Mouse (Mus musculus) liver, embryonic 14.5 days (tissue): ENCODE results near the gene Krtap5-5. TPM values are rescaled to one million over a fixed set of nuclear protein-coding genes. Genes with fewer than 3 reads are reported as not detected.

Experiments
- ATAC-seq: fragments of 200-750 bp; cut with Nextera tagmentation; 2 replicates; pipeline ENCODE4 v1.8.0; 2017; ENCODE audit warnings: moderate number of reproducible peaks, mild to moderate bottlenecking, moderate library complexity; ENCODE audit not compliant: insufficient read depth
- DNase-seq, 3 experiments: peaks; one replicate each; pipeline ENCODE4 v3.0.0-alpha.2; 2012 to 2013; ENCODE audit warnings: low read depth in 3 of 3, low spot score in 3 of 3
- H3K27ac ChIP-seq: fragments of 300-500 bp; sonication (generic); 2 replicates; pipeline ENCODE4 v1.5.1; 2014; ENCODE audit warnings: moderate library complexity, mild to moderate bottlenecking, control low read depth, inconsistent platforms
- H3K27me3 ChIP-seq: fragments of 300-500 bp; sonication (generic); 2 replicates; pipeline ENCODE4 v1.6.1; 2014; ENCODE audit warnings: mild to moderate bottlenecking, low read length, moderate library complexity; ENCODE audit not compliant: control insufficient read depth, insufficient read depth
- H3K36me3 ChIP-seq: fragments of 300-500 bp; sonication (generic); replicated peaks from 2 replicates; pipeline ENCODE4 v1.6.1; 2014; ENCODE audit warnings: low read depth; ENCODE audit not compliant: control insufficient read depth, insufficient read depth
- H3K4me1 ChIP-seq, 2 experiments: fragments of 200-500 bp in 1 of 2; fragments of 300-500 bp in 1 of 2; sonication (generic) in 1 of 2; replicated peaks; 2 replicates each; pipeline ENCODE4 v1.6.1; 2012 to 2014; ENCODE audit warnings: antibody characterized with exemption in 1 of 2, inconsistent platforms in 1 of 2, low read length in 1 of 2; ENCODE audit not compliant: control insufficient read depth in 2 of 2, insufficient read depth in 2 of 2
- H3K4me2 ChIP-seq: fragments of 300-500 bp; sonication (generic); 2 replicates; pipeline ENCODE4 v1.6.1; 2014; ENCODE audit warnings: low read depth, mild to moderate bottlenecking, control low read depth, moderate library complexity
- H3K4me3 ChIP-seq, 2 experiments: fragments of 200-500 bp in 1 of 2; fragments of 300-500 bp in 1 of 2; sonication (generic) in 1 of 2; 2 replicates each; pipeline ENCODE4 v1.5.1; 2012 to 2014; ENCODE audit warnings: low read depth in 2 of 2, low read length in 2 of 2, mild to moderate bottlenecking in 2 of 2, control low read depth in 1 of 2, inconsistent platforms in 1 of 2, moderate library complexity in 1 of 2; ENCODE audit not compliant: insufficient read depth in 1 of 2
- H3K9ac ChIP-seq: fragments of 300-500 bp; sonication (generic); replicated peaks from 2 replicates; pipeline ENCODE4 v1.6.1; 2014; ENCODE audit warnings: mild to moderate bottlenecking, control low read depth, moderate library complexity
- H3K9me3 ChIP-seq: fragments of 300-500 bp; sonication (generic); 2 replicates; pipeline ENCODE4 v1.6.1; 2016; ENCODE audit warnings: low read length, mixed read lengths; ENCODE audit not compliant: control insufficient read depth
- CTCF ChIP-seq: IDR thresholded peaks from 2 replicates; pipeline ENCODE4 v1.5.1; 2016; ENCODE audit warnings: antibody characterized with exemption, low read depth, control low read depth
- EP300 ChIP-seq: IDR thresholded peaks from 2 replicates; pipeline ENCODE4 v1.6.1; 2016; ENCODE audit warnings: antibody characterized with exemption, low read depth
- WGBS: fragments of 180-500 bp; shearing (Covaris S2); extraction: QIAGEN DNeasy Blood & Tissue Kit; methylation state at CpG from one replicate; pipeline ENCODE4 v1.1.7; 2014; ENCODE audit not compliant: insufficient replicate concordance; 5-methylcytosine and 5-hydroxymethylcytosine counted together
- polyA plus RNA-seq, 2 experiments: library from polyadenylated mRNA; depleted of rRNA in 1 of 2; stranded (reverse) in 1 of 2; unstranded in 1 of 2; fragments of >200 nt; fragmentation: Nextera tagmentation in 1 of 2; extraction: Ambion mirVana in 1 of 2; gene quantifications; 2 replicates each; pipeline versions ENCODE4 v1.2.1 to v1.2.3; 2012 to 2014

The Krtap5-5 gene
- polyA plus RNA-seq, 2 experiments = not detected

GRCm38 (mm10) chr7:142205488-142205887 is 24.3 kb downstream of the Krtap5-5 start:
- Histone ChIP-seq H3K9me3 (no peaks in the 10 kb centered on the region), H3K27ac (no peak overlapping the region), H3K4me1 (no peaks in the 10 kb centered on the region), H3K27me3 (no peaks in the 10 kb centered on the region), H3K36me3 (no peaks in the 10 kb centered on the region), H3K4me3 (no peak overlapping the region), H3K4me2 (no peak overlapping the region), H3K9ac (no peak overlapping the region)
- no peak for TF ChIP-seq CTCF
- TF ChIP-seq EP300 = no peak
- ATAC-seq = no peak
- no peak for DNase-seq

GRCm38 (mm10) chr7:142201064-142201463 is 28.7 kb downstream of the Krtap5-5 start, which contains the start of gene Krtap5-3:
Krtap5-3 (plus strand) TSS chr7:142201364.
- WGBS = 27% methylated on average over 1 of the region's 1 CpGs
- no peak for DNase-seq
- no peak for TF ChIP-seq EP300
- H3K27me3 ChIP-seq = no peaks in the 10 kb centered on the region
- H3K9me3 ChIP-seq = no peaks in the 10 kb centered on the region
- H3K36me3 ChIP-seq = no peaks in the 10 kb centered on the region
- no peak within 1 kb of the TSS for H3K27ac ChIP-seq
- H3K4me3 ChIP-seq = no peak within 1 kb of the TSS
- H3K4me1 ChIP-seq = no peaks in the 10 kb centered on the region
- no peak within 1 kb of the TSS for H3K4me2 ChIP-seq
- no peak within 1 kb of the TSS for H3K9ac ChIP-seq
- ATAC-seq = no peak

DNA sequence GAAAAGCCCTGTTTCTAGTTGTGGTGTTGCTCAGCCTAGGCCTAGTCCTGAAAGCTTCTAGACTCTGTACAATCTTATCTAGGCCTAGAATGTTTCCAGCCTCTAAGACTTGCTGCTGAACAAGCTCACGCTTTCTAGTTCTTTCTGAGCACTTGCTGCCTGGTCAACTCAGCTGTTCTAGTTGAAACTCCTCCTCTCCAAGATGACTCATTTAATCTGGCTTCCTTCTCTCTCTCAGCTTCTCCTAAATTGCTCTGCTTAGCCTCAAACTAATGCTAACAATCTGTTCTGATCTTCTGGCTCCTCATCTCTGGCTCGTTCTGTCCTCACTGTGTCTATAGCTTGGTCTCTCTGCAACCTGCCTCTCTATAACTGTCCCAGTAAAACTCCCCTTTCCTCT is 31.0 kb downstream of the Krtap5-5 start:
- Histone ChIP-seq H3K4me2 (no peak overlapping the region), H3K4me1 (no peaks in the 10 kb centered on the region), H3K36me3 (no peaks in the 10 kb centered on the region), H3K9ac (no peak overlapping the region), H3K4me3 (no peak overlapping the region), H3K9me3 (no peaks in the 10 kb centered on the region), H3K27ac (no peak overlapping the region), H3K27me3 (no peaks in the 10 kb centered on the region)
- ATAC-seq = no peak
- no peak for DNase-seq
- TF ChIP-seq CTCF (no peak), EP300 (no peak)
- 49% methylated on average over 2 of the region's 2 CpGs for WGBS

DNA sequence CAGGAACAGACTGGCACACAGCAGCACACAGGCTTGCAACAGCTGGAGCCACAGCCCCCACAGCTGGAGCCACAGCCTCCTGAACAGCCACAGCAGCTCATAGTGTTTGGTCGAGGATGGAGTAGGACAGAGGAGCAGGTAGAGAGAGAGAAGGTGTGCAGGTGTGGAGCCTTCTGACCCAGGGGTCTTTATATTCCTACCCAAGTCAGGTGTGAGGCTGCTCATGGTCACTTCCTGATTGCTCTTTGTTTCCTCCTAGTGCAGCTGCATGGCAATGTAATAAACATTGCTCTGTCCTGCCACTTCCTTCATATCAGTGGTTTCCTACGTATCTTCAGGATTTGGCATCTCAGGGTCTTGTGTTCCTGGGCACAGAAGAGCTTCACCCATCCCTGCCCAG is 39.5 kb downstream of the Krtap5-5 start, which contains the start of gene Gm10153:
TSS of gene Gm10153 (minus strand) at position 101 of the 400 bp plus-strand sequence.
- ATAC-seq = no peak
- Histone ChIP-seq H3K4me1 (no peaks in the 10 kb centered on the region), H3K9me3 (no peaks in the 10 kb centered on the region), H3K27ac (no peak within 1 kb of the TSS), H3K9ac (no peak within 1 kb of the TSS), H3K27me3 (no peaks in the 10 kb centered on the region), H3K4me3 (no peak within 1 kb of the TSS), H3K36me3 (no peaks in the 10 kb centered on the region), H3K4me2 (no peak within 1 kb of the TSS)
- TF ChIP-seq CTCF (no peak), EP300 (no peak)
- WGBS = 15% methylated on average over 2 of the region's 2 CpGs
- no peak for DNase-seq

GRCm38 (mm10) chr7:142188156-142188555 is 41.6 kb downstream of the Krtap5-5 start:
- TF ChIP-seq EP300 = no peak
- TF ChIP-seq CTCF = no peak
- no peaks in the 10 kb centered on the region for H3K36me3 ChIP-seq
- H3K4me2 ChIP-seq = no peak overlapping the region
- no peaks in the 10 kb centered on the region for H3K27me3 ChIP-seq
- no peak overlapping the region for H3K9ac ChIP-seq
- H3K9me3 ChIP-seq = no peaks in the 10 kb centered on the region
- WGBS = 64% methylated on average over 2 of the region's 2 CpGs
- ATAC-seq = no peak
- H3K4me3 ChIP-seq = no peak overlapping the region
- H3K27ac ChIP-seq = no peak overlapping the region
- DNase-seq = no peak
- H3K4me1 ChIP-seq = no peaks in the 10 kb centered on the region
